24 mouse cellular contexts compared by ENCODE assay signal in the genomic region with DNA sequence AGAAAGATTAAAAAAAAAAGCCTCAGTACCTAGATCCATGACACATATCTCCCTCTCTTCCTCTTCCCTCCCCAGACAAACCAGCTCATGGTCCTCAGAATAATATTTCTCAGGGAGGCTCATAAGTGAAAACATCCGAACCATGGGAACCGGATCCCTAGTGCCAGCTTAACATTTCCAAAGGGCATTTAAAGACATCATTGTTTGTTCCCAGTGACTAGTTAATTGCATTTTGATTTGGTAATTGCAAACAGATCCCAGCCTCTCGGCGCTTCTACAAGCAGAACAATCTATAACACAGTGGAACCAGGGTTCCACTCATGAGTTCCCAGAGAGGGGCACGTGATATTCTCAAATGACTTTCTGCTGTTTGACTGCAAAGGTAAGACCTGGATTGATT.
A peak's percentile ranks its signal among the peaks of the same experiment; 100 is the strongest.
DNase-seq lines count a peak whose midpoint lies in the region; ATAC-seq lines count a peak whose summit lies in the region.
"Had no signal": no experiment of that assay in that cellular context is flagged by ENCODE, and none has a peak within 500 bp of the region (broad histone marks: within the 10 kb centered on the region; RNA-seq: fewer than 3 reads in every experiment).

No protein-coding gene starts in this region.

- H3K36me3 ChIP-seq in embryonic facial prominence, embryonic 12.5 days = no peaks in the 10 kb centered on the region
- H3K36me3 ChIP-seq in limb, embryonic 10.5 days = no peaks in the 10 kb centered on the region
- H3K36me3 ChIP-seq: forebrain, embryonic 12.5 days; G1E; heart, embryonic 15.5 days; hindbrain, embryonic 13.5 days; intestine, embryonic 15.5 days had no signal

- H3K9me3 ChIP-seq in embryonic facial prominence, embryonic 12.5 days = no peaks in the 10 kb centered on the region
- H3K9me3 ChIP-seq in limb, embryonic 10.5 days (replicated peaks) = no peaks in the 10 kb centered on the region
- H3K9me3 ChIP-seq: forebrain, embryonic 12.5 days; G1E; heart, embryonic 15.5 days; hindbrain, embryonic 13.5 days; intestine, embryonic 15.5 days had no signal

- 0 out of 2 replicates have a peak, but pooled peaks have one; percentile 47 for ATAC-seq in embryonic facial prominence, embryonic 12.5 days (ENCODE audit: insufficient number of reproducible peaks, insufficient read depth, low FRiP score, low TSS enrichment)
- ATAC-seq: CD4-positive, CD25-positive, alpha-beta regulatory T cell, adult 4 months; forebrain, embryonic 16.5 days; hindbrain, postnatal 0 days; intestine, embryonic 15.5 days had no signal

- 20% methylated on average over 5 of the region's 5 CpGs for WGBS in embryonic facial prominence, embryonic 12.5 days
- 33% methylated on average over 5 of the region's 5 CpGs for WGBS in limb, embryonic 10.5 days

- peak; percentile 37 for DNase-seq in embryo, embryonic 10 days (ENCODE audit: low spot score)
- no peak for DNase-seq in embryo, embryonic 9.5 days (ENCODE audit: extremely low spot score)
- peak; percentile 30 for DNase-seq in limb, embryonic 10.5 days (ENCODE audit: low spot score)
- no peak for DNase-seq in kidney, postnatal 10 days
- DNase-seq in ovary, postnatal 10 days (ENCODE audit: low spot score) = no peak
- DNase-seq in layer of hippocampus, postnatal 36 days = no peak
- DNase-seq: adrenal gland, postnatal 14 days; B cell, adult 2 months; cerebellum, adult 11-12 months; cerebellum, adult 9-10 months; cerebellum, postnatal 25 days; gastrocnemius, postnatal 14 days; heart, adult 2 months; heart, postnatal 14 days had no signal

- no peak overlapping the region for H3K4me2 ChIP-seq in embryonic facial prominence, embryonic 12.5 days (replicated peaks)
- H3K4me2 ChIP-seq: forebrain, embryonic 12.5 days; heart, embryonic 11.5 days; heart, embryonic 15.5 days; hindbrain, embryonic 13.5 days; intestine, embryonic 15.5 days had no signal

- no peaks in the 10 kb centered on the region for H3K27me3 ChIP-seq in embryonic facial prominence, embryonic 12.5 days
- no peaks in the 10 kb centered on the region for H3K27me3 ChIP-seq in limb, embryonic 10.5 days (ENCODE audit: low read depth, poor library complexity, severe bottlenecking)
- H3K27me3 ChIP-seq: forebrain, embryonic 12.5 days; heart, embryonic 15.5 days; hindbrain, embryonic 13.5 days; intestine, embryonic 15.5 days had no signal

- no peak overlapping the region for H3K9ac ChIP-seq in embryonic facial prominence, embryonic 12.5 days
- H3K9ac ChIP-seq: forebrain, embryonic 12.5 days; heart, embryonic 15.5 days; hindbrain, embryonic 13.5 days; intestine, embryonic 15.5 days had no signal

- H3K4me3 ChIP-seq in embryonic facial prominence, embryonic 12.5 days = no peak overlapping the region
- no peak overlapping the region for H3K4me3 ChIP-seq in limb, embryonic 10.5 days
- H3K4me3 ChIP-seq: forebrain, embryonic 12.5 days; heart, adult 2 months; heart, embryonic 15.5 days; hindbrain, embryonic 13.5 days; intestine, embryonic 15.5 days had no signal

- H3K4me1 ChIP-seq in embryonic facial prominence, embryonic 12.5 days = no peaks in the 10 kb centered on the region
- peaks cover 4% of the 10 kb centered on the region for H3K4me1 ChIP-seq in limb, embryonic 10.5 days
- H3K4me1 ChIP-seq: forebrain, embryonic 12.5 days; hindbrain, embryonic 13.5 days had no signal

- no peak overlapping the region for H3K27ac ChIP-seq in embryonic facial prominence, embryonic 12.5 days
- no peak overlapping the region for H3K27ac ChIP-seq in limb, embryonic 10.5 days
- H3K27ac ChIP-seq: forebrain, embryonic 12.5 days; heart, adult 2 months; heart, embryonic 15.5 days; hindbrain, embryonic 13.5 days; hindbrain, postnatal 0 days; intestine, embryonic 15.5 days had no signal

Comparison
In these comparisons a context has a peak if more than half of its experiments do, and no peak if none do; other contexts are left out.
1. DNase-seq: peak in embryo, embryonic 10 days (single experiment) and limb, embryonic 10.5 days (single experiment); none in embryo, embryonic 9.5 days (single experiment), kidney, postnatal 10 days (single experiment), ovary, postnatal 10 days (single experiment) and layer of hippocampus, postnatal 36 days (0 of 2).